Mouse (Mus musculus) MEL (cell line): ENCODE results near the gene Lrp6. TPM values are rescaled to one million over a fixed set of nuclear protein-coding genes. Genes with fewer than 3 reads are reported as not detected.

Experiments
- DNase-seq: peaks from one replicate; pipeline ENCODE4 v3.0.0; 2011; ENCODE audit warnings: low read depth, low spot score
- H3K27ac ChIP-seq: 2 replicates; pipeline ENCODE4 v1.5.1; 2012; ENCODE audit warnings: low read depth, mild to moderate bottlenecking, control low read depth, low read length, moderate library complexity; ENCODE audit not compliant: control insufficient read depth
- H3K27me3 ChIP-seq, 2 experiments: fragments of 150-350 bp in 1 of 2; sonication (generic) in 1 of 2; 2 replicates each; pipeline ENCODE4 v1.6.1; 2012; ENCODE audit warnings: low read length in 2 of 2, mild to moderate bottlenecking in 2 of 2, improper control_type of control experiment in 1 of 2, moderate library complexity in 1 of 2; ENCODE audit not compliant: insufficient read depth in 2 of 2, control insufficient read depth in 1 of 2
- H3K36me3 ChIP-seq, 2 experiments: 2 replicates each; pipeline ENCODE4 v1.6.1; 2012 to 2014; ENCODE audit warnings: low read length in 2 of 2, improper control_type of control experiment in 1 of 2, inconsistent platforms in 1 of 2, mild to moderate bottlenecking in 1 of 2; ENCODE audit not compliant: insufficient read depth in 2 of 2, control insufficient read depth in 1 of 2
- H3K4me1 ChIP-seq, 2 experiments: fragments of 150-350 bp in 1 of 2; sonication (generic) in 1 of 2; 2 replicates each; pipeline ENCODE4 v1.6.1; 2012; ENCODE audit warnings: low read length in 2 of 2, improper control_type of control experiment in 1 of 2, mild to moderate bottlenecking in 1 of 2; ENCODE audit not compliant: insufficient read depth in 2 of 2, control insufficient read depth in 1 of 2
- H3K4me3 ChIP-seq, 2 experiments: fragments of 150-350 bp in 1 of 2; sonication (generic) in 1 of 2; 2 replicates each; pipeline ENCODE4 v1.5.1; 2012; ENCODE audit warnings: low read depth in 2 of 2, low read length in 2 of 2, mild to moderate bottlenecking in 2 of 2, moderate library complexity in 2 of 2, control low read depth in 1 of 2, improper control_type of control experiment in 1 of 2; ENCODE audit not compliant: control insufficient read depth in 1 of 2, insufficient read depth in 1 of 2
- H3K79me2 ChIP-seq: 2 replicates; pipeline ENCODE4 v1.6.1; 2012; ENCODE audit warnings: mild to moderate bottlenecking, low read length, moderate library complexity; ENCODE audit not compliant: control insufficient read depth, poor library complexity, insufficient read depth
- H3K9ac ChIP-seq: 2 replicates; pipeline ENCODE4 v1.6.1; 2012; ENCODE audit warnings: low read depth, mild to moderate bottlenecking, control low read depth, low read length, moderate library complexity; ENCODE audit not compliant: control insufficient read depth, poor library complexity, severe bottlenecking
- H3K9me3 ChIP-seq: fragments of 150-350 bp; sonication (generic); replicated peaks from 2 replicates; pipeline ENCODE4 v1.6.1; 2012; ENCODE audit warnings: mild to moderate bottlenecking, low read length, improper control_type of control experiment, moderate library complexity; ENCODE audit not compliant: insufficient read depth
- BHLHE40 ChIP-seq: IDR thresholded peaks from 2 replicates; pipeline ENCODE4 v1.6.1; 2012; ENCODE audit warnings: low read depth, mild to moderate bottlenecking, inconsistent platforms, low read length, improper control_type of control experiment, borderline replicate concordance
- CHD2 ChIP-seq: IDR thresholded peaks from 2 replicates; pipeline ENCODE4 v1.6.1; 2011; ENCODE audit warnings: low read length, improper control_type of control experiment
- CTCF ChIP-seq, 3 experiments: IDR thresholded peaks in 2 of 3; conservative IDR thresholded peaks in 1 of 3; 2 replicates each; pipeline ENCODE4 v1.5.1; 2011 to 2012; ENCODE audit warnings: low read length in 3 of 3, low read depth in 2 of 3, mild to moderate bottlenecking in 2 of 3, improper control_type of control experiment in 1 of 3, inconsistent platforms in 1 of 3, mixed read lengths in 1 of 3, moderate library complexity in 1 of 3; ENCODE audit not compliant: control insufficient read depth in 1 of 3, insufficient read depth in 1 of 3, poor library complexity in 1 of 3, severe bottlenecking in 1 of 3
- E2F4 ChIP-seq: IDR thresholded peaks from 2 replicates; pipeline ENCODE4 v1.6.1; 2011; ENCODE audit warnings: low read depth, low read length, improper control_type of control experiment, borderline replicate concordance
- ELF1 ChIP-seq: IDR thresholded peaks from 2 replicates; pipeline ENCODE4 v1.6.1; 2014; ENCODE audit warnings: low read depth, mild to moderate bottlenecking, inconsistent platforms, low read length, improper control_type of control experiment, moderate library complexity
- EP300 ChIP-seq, 2 experiments: IDR thresholded peaks; 2 replicates each; pipeline ENCODE4 v1.6.1; 2011; ENCODE audit warnings: improper control_type of control experiment in 2 of 2, low read length in 2 of 2, low read depth in 1 of 2, mild to moderate bottlenecking in 1 of 2
- ETS1 ChIP-seq: IDR thresholded peaks from 2 replicates; pipeline ENCODE4 v1.6.1; 2012; ENCODE audit warnings: low read depth, mild to moderate bottlenecking, inconsistent platforms, low read length, improper control_type of control experiment, moderate library complexity
- GABPA ChIP-seq: IDR thresholded peaks from 2 replicates; pipeline ENCODE4 v1.6.1; 2012; ENCODE audit warnings: low read depth, mild to moderate bottlenecking, inconsistent platforms, low read length, improper control_type of control experiment, moderate library complexity
- GATA1 ChIP-seq: IDR thresholded peaks from 2 replicates; pipeline ENCODE4 v1.6.1; 2011; ENCODE audit warnings: low read depth, low read length, improper control_type of control experiment
- HCFC1 ChIP-seq: IDR thresholded peaks from 2 replicates; pipeline ENCODE4 v1.6.1; 2012; ENCODE audit warnings: low read depth, mild to moderate bottlenecking, inconsistent platforms, low read length, improper control_type of control experiment, moderate library complexity
- JUND ChIP-seq: IDR thresholded peaks from 2 replicates; pipeline ENCODE4 v1.6.1; 2011; ENCODE audit warnings: low read depth, mild to moderate bottlenecking, improper control_type of control experiment, low read length
- KAT2A ChIP-seq: conservative IDR thresholded peaks from 2 replicates; pipeline ENCODE4 v1.6.1; 2012; ENCODE audit warnings: low read depth, low read length, improper control_type of control experiment, inconsistent platforms
- MAFK ChIP-seq: IDR thresholded peaks from 2 replicates; pipeline ENCODE4 v1.6.1; 2011; ENCODE audit warnings: low read depth, mild to moderate bottlenecking, low read length, improper control_type of control experiment, borderline replicate concordance
- MAX ChIP-seq: IDR thresholded peaks from 2 replicates; pipeline ENCODE4 v1.6.1; 2011; ENCODE audit warnings: low read length, improper control_type of control experiment
- MAZ ChIP-seq: IDR thresholded peaks from 2 replicates; pipeline ENCODE4 v1.6.1; 2012; ENCODE audit warnings: low read depth, mild to moderate bottlenecking, inconsistent platforms, low read length, improper control_type of control experiment
- MEF2A ChIP-seq: IDR thresholded peaks from 2 replicates; pipeline ENCODE4 v1.6.1; 2014; ENCODE audit warnings: low read depth, mild to moderate bottlenecking, inconsistent platforms, low read length, improper control_type of control experiment; ENCODE audit not compliant: poor library complexity, insufficient replicate concordance, severe bottlenecking; ENCODE audit errors: extremely low read depth
- MXI1 ChIP-seq: IDR thresholded peaks from 2 replicates; pipeline ENCODE4 v1.6.1; 2011; ENCODE audit warnings: mild to moderate bottlenecking, low read depth, low read length, improper control_type of control experiment
- MYB ChIP-seq: IDR thresholded peaks from 2 replicates; pipeline ENCODE4 v1.6.1; 2011; ENCODE audit warnings: mild to moderate bottlenecking, low read depth, low read length, improper control_type of control experiment
- MYC ChIP-seq: IDR thresholded peaks from 2 replicates; pipeline ENCODE4 v1.6.1; 2011; ENCODE audit warnings: low read depth, mild to moderate bottlenecking, low read length, improper control_type of control experiment, moderate library complexity
- NELFE ChIP-seq: IDR thresholded peaks from 2 replicates; pipeline ENCODE4 v1.6.1; 2011; ENCODE audit warnings: low read depth, low read length, improper control_type of control experiment
- NRF1 ChIP-seq: IDR thresholded peaks from 2 replicates; pipeline ENCODE4 v1.6.1; 2014; ENCODE audit warnings: low read depth, mild to moderate bottlenecking, inconsistent platforms, low read length, improper control_type of control experiment, moderate library complexity; ENCODE audit not compliant: poor library complexity, insufficient read depth, severe bottlenecking
- POLR2A ChIP-seq, 2 experiments: IDR thresholded peaks; 2 replicates each; pipeline ENCODE4 v1.6.1; 2011 to 2012; ENCODE audit warnings: low read length in 2 of 2, mild to moderate bottlenecking in 2 of 2, control low read depth in 1 of 2, improper control_type of control experiment in 1 of 2, low read depth in 1 of 2, moderate library complexity in 1 of 2; ENCODE audit not compliant: control insufficient read depth in 1 of 2, insufficient read depth in 1 of 2, poor library complexity in 1 of 2
- POLR2AphosphoS2 ChIP-seq: IDR thresholded peaks from 2 replicates; pipeline ENCODE4 v1.6.1; 2011; ENCODE audit warnings: low read length, improper control_type of control experiment
- POLR2AphosphoS5 ChIP-seq: IDR thresholded peaks from 2 replicates; pipeline ENCODE4 v1.6.1; 2012; ENCODE audit warnings: low read depth, borderline replicate concordance, mild to moderate bottlenecking, inconsistent platforms, low read length, moderate library complexity, mixed read lengths
- RAD21 ChIP-seq: IDR thresholded peaks from 2 replicates; pipeline ENCODE4 v1.6.1; 2011; ENCODE audit warnings: mild to moderate bottlenecking, low read depth, low read length, improper control_type of control experiment
- RCOR1 ChIP-seq: IDR thresholded peaks from 2 replicates; pipeline ENCODE4 v1.6.1; 2012; ENCODE audit warnings: low read depth, mild to moderate bottlenecking, inconsistent platforms, low read length, improper control_type of control experiment
- SIN3A ChIP-seq: IDR thresholded peaks from 2 replicates; pipeline ENCODE4 v1.6.1; 2012; ENCODE audit warnings: low read length, improper control_type of control experiment, inconsistent platforms
- SMC3 ChIP-seq: IDR thresholded peaks from 2 replicates; pipeline ENCODE4 v1.6.1; 2011; ENCODE audit warnings: low read depth, low read length, improper control_type of control experiment
- TAL1 ChIP-seq: IDR thresholded peaks from 2 replicates; pipeline ENCODE4 v1.6.1; 2012; ENCODE audit warnings: mild to moderate bottlenecking, inconsistent platforms, low read length, moderate library complexity, mixed read lengths
- TBP ChIP-seq: IDR thresholded peaks from 2 replicates; pipeline ENCODE4 v1.8.0; 2011; ENCODE audit warnings: low read depth, low read length, improper control_type of control experiment
- TCF12 ChIP-seq: IDR thresholded peaks from 2 replicates; pipeline ENCODE4 v1.6.1; 2014; ENCODE audit warnings: low read depth, mild to moderate bottlenecking, inconsistent platforms, low read length, improper control_type of control experiment, moderate library complexity
- UBTF ChIP-seq: IDR thresholded peaks from 2 replicates; pipeline ENCODE4 v1.6.1; 2012; ENCODE audit warnings: low read depth, mild to moderate bottlenecking, inconsistent platforms, low read length, improper control_type of control experiment, moderate library complexity, borderline replicate concordance; ENCODE audit not compliant: insufficient read depth
- USF1 ChIP-seq: IDR thresholded peaks from 2 replicates; pipeline ENCODE4 v1.6.1; 2014; ENCODE audit warnings: low read depth, mild to moderate bottlenecking, inconsistent platforms, low read length, improper control_type of control experiment, moderate library complexity
- USF2 ChIP-seq, 2 experiments: IDR thresholded peaks; 2 replicates each; pipeline ENCODE4 v1.6.1; 2011 to 2012; ENCODE audit warnings: improper control_type of control experiment in 2 of 2, low read length in 2 of 2, borderline replicate concordance in 1 of 2, inconsistent platforms in 1 of 2, low read depth in 1 of 2, mild to moderate bottlenecking in 1 of 2; ENCODE audit not compliant: insufficient read depth in 1 of 2
- ZC3H11A ChIP-seq: IDR thresholded peaks from 2 replicates; pipeline ENCODE4 v1.6.1; 2012; ENCODE audit warnings: low read depth, mild to moderate bottlenecking, inconsistent platforms, low read length, improper control_type of control experiment
- ZKSCAN1 ChIP-seq: IDR thresholded peaks from 2 replicates; pipeline ENCODE4 v1.6.1; 2012; ENCODE audit warnings: low read depth, mild to moderate bottlenecking, inconsistent platforms, low read length, improper control_type of control experiment, moderate library complexity
- ZMIZ1 ChIP-seq: IDR thresholded peaks from 2 replicates; pipeline ENCODE4 v1.6.1; 2012; ENCODE audit warnings: low read depth, mild to moderate bottlenecking, inconsistent platforms, low read length, improper control_type of control experiment, moderate library complexity
- ZNF384 ChIP-seq: IDR thresholded peaks from 2 replicates; pipeline ENCODE4 v1.6.1; 2012; ENCODE audit warnings: low read depth, mild to moderate bottlenecking, inconsistent platforms, low read length, improper control_type of control experiment
- polyA plus RNA-seq, 2 experiments: library from polyadenylated mRNA; stranded (reverse) in 1 of 2; unstranded in 1 of 2; fragments of >175 nt in 1 of 2; fragments of >200 nt in 1 of 2; gene quantifications; 2 replicates each; pipeline versions ENCODE4 v1.2.1 to v1.2.4; 2012; ENCODE audit warnings: low replicate concordance in 2 of 2, low read depth in 1 of 2; ENCODE audit not compliant: insufficient read length in 2 of 2, insufficient read depth in 1 of 2, missing spikeins in 1 of 2
- total RNA-seq: library from RNA; depleted of rRNA; stranded (reverse); fragments of 300-350 nt; gene quantifications from 2 replicates; pipeline ENCODE4 v1.2.3, GENCODE M21; 2012

Gene Lrp6
- total and polyA plus RNA-seq, 3 experiments: 13.1 to 25.7 (median 17.2) TPM

DNA sequence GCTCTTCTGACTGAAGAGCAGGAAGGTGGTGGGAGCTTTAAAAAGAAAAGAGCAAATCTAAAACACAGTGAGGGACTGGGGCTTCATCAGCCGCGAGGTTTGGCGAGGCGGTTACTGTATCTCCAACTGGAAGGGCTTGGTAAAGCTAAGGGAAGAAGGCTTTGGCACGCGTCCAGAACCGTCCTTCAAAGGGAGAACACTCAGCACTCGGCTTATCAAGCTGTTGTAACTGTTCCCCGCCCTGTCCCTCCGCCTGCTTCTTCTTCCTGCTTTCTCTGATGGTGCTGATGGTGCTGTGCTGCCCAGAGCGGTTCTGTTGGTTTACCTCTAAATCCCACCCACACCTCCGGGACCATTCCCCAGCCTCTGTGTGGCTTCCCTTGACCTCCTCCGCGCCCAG is 95.9 kb downstream of the Lrp6 start:
- H3K27me3 ChIP-seq: no peaks in the 10 kb centered on the region
- H3K4me3 ChIP-seq: no peak overlapping the region
- peaks cover 18 to 24% of the 10 kb centered on the region in 2 experiments for H3K4me1 ChIP-seq
- peak; percentile 93 for DNase-seq
- H3K9ac ChIP-seq: no peak overlapping the region
- H3K79me2 ChIP-seq: no peaks in the 10 kb centered on the region
- no peaks in the 10 kb centered on the region for H3K9me3 ChIP-seq
- H3K36me3 ChIP-seq: peaks cover 14 to 16% of the 10 kb centered on the region in 2 experiments
- peak overlapping the region; percentile 66 for H3K27ac ChIP-seq
- TF ChIP-seq USF1: no peak
- TF ChIP-seq KAT2A: no peak
- no peak for TF ChIP-seq GABPA
- no peak for TF ChIP-seq NELFE
- TF ChIP-seq NRF1: no peak
- no peak for TF ChIP-seq ZNF384
- no peak for TF ChIP-seq POLR2A (IDR thresholded peaks at IDR 0.05; ENCODE audit: control insufficient read depth in 1 of 2, insufficient read depth in 1 of 2, low read depth in 1 of 2, low read length in 2 of 2, poor library complexity in 1 of 2)
- TF ChIP-seq MYC: 0 out of 2 replicates have a peak, but pooled peaks have one; percentile 22
- TF ChIP-seq MEF2A: no peak
- no peak for TF ChIP-seq JUND
- no peak for TF ChIP-seq RAD21
- 0 out of 2 replicates have a peak, but pooled peaks have one; percentile 10 for TF ChIP-seq TAL1
- peak; percentile 55; the same call in 1 of the 2 replicates for TF ChIP-seq MAX
- 0 out of 2 replicates have a peak, but pooled peaks have one; percentile 21 for TF ChIP-seq TBP
- TF ChIP-seq POLR2AphosphoS5: no peak
- no peak for TF ChIP-seq MAFK
- no peak for TF ChIP-seq USF2 (IDR thresholded peaks at IDR 0.05; ENCODE audit: borderline replicate concordance in 1 of 2, insufficient read depth in 1 of 2, low read depth in 1 of 2, low read length in 2 of 2)
- no peak for TF ChIP-seq MXI1
- TF ChIP-seq HCFC1: no peak
- TF ChIP-seq RCOR1: peak; percentile 61; the same call in 1 of the 2 replicates
- no peak for TF ChIP-seq BHLHE40
- peak; percentile 71; the same call in 1 of the 2 replicates for TF ChIP-seq ETS1
- no peak for TF ChIP-seq ZMIZ1
- TF ChIP-seq POLR2AphosphoS2: no peak
- no peak for TF ChIP-seq UBTF
- no peak for TF ChIP-seq E2F4
- TF ChIP-seq ELF1: peak; percentile 58; the same call in 1 of the 2 replicates
- TF ChIP-seq ZC3H11A: no peak
- TF ChIP-seq MYB: no peak
- TF ChIP-seq GATA1: peak; percentile 70
- no peak for TF ChIP-seq ZKSCAN1
- TF ChIP-seq TCF12: no peak
- TF ChIP-seq MAZ: no peak
- peak; percentile 33; the same call in 1 of the 2 replicates for TF ChIP-seq SIN3A
- TF ChIP-seq SMC3: no peak
- TF ChIP-seq EP300 (IDR thresholded peaks at IDR 0.05; ENCODE audit: low read depth in 1 of 2, low read length in 2 of 2): peak; percentile 71 to 74
- TF ChIP-seq CHD2: no peak
- no peak for TF ChIP-seq CTCF (IDR thresholded peaks at IDR 0.05 in 2 of 3, conservative IDR thresholded peaks at IDR 0.05 in 1 of 3; ENCODE audit: control insufficient read depth in 1 of 3, insufficient read depth in 1 of 3, low read depth in 2 of 3, low read length in 3 of 3, poor library complexity in 1 of 3, severe bottlenecking in 1 of 3)
